Mouse (Mus musculus): ENCODE results near the gene Brdt. TPM values are rescaled to one million over a fixed set of nuclear protein-coding genes. Genes with fewer than 3 reads are reported as not detected.

The Brdt gene
- total RNA-seq (2022): 10 to 100 TPM; 13.5 to 20.4 (median 15.7) TPM

DNA sequence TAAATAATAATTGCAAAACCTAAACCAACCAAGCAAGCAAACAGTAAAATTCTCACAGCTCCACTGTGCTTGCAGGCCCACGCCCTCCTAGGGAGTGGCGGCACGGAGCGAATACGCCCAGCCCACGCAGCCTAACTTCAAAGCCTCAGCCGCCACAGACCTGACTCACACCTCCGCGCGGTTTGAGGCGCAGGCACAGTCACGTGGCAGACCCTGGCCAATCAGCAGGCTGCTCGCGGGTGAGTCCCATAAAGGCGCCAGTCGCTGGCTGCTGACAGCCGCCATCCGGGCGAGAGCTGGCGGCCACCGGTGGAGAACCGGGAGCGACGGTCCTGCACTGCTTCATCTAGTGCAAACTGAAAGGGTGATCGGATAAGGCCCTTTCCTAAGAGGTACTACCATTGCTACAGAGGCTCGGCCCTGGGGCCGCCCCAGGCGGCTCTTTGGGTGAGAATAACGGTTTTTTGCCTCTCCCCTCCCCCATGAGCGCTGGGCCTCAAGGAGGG lies at the start of gene Brdt:
Gene Brdt, plus strand, starts transcription at position 244 of the 506 bp plus-strand sequence.
- no peak for DNase-seq (ENCODE audit: low spot score in 2 of 2)

DNA sequence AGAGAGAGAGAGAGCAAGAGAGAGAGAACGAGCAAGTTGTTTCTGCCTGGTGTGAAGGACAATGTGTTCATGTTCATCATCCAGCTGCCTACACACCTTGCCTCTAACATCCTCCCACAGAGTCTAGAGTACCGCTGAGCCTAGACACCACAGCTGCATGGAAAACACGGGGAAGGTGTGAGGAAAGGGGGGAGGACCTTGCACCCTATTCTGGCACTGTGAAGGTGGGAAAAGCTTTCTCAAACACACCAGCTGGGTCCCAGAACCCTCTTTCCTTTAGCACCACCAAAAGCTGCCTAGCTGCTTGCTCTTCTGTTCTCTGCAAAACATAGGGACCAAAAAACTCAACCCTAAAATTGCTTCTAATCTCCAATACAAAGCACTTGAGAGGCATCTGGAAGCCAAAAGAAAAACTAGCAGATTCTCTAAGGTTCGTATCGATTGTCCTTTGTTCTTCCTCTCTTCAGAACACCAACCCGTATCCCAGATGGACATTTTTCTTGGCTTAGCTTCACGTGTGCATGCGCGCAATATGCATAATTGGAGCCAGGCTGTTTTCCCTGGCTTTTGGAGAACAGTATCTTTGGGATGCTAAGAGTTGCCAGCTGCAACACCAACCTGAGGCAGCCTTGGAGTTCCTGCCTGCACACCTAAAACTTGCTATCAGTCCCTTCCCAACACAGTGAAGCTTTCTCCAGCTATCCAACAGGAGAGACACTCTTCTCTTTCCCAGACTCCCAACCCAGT lies 48.2 kb upstream of the Brdt start:
- DNase-seq (ENCODE audit: low spot score in 2 of 2): peak in 1 of 2 experiments; percentile 45

GRCm38 (mm10) chr5:107283935-107284524 lies 46.9 kb upstream of the Brdt start:
- no peak for DNase-seq (ENCODE audit: low spot score in 2 of 2)

- no peak for DNase-seq (ENCODE audit: low spot score in 2 of 2)
These were observed 45.4 kb upstream of the Brdt start for GRCm38 (mm10) chr5:107285563-107285962.

GRCm38 (mm10) chr5:107287254-107287907 lies 43.6 kb upstream of the Brdt start:
- no peak for DNase-seq (ENCODE audit: low spot score in 2 of 2)

GRCm38 (mm10) chr5:107287908-107288267 lies 43.1 kb upstream of the Brdt start:
- DNase-seq (ENCODE audit: low spot score in 2 of 2): no peak

DNA sequence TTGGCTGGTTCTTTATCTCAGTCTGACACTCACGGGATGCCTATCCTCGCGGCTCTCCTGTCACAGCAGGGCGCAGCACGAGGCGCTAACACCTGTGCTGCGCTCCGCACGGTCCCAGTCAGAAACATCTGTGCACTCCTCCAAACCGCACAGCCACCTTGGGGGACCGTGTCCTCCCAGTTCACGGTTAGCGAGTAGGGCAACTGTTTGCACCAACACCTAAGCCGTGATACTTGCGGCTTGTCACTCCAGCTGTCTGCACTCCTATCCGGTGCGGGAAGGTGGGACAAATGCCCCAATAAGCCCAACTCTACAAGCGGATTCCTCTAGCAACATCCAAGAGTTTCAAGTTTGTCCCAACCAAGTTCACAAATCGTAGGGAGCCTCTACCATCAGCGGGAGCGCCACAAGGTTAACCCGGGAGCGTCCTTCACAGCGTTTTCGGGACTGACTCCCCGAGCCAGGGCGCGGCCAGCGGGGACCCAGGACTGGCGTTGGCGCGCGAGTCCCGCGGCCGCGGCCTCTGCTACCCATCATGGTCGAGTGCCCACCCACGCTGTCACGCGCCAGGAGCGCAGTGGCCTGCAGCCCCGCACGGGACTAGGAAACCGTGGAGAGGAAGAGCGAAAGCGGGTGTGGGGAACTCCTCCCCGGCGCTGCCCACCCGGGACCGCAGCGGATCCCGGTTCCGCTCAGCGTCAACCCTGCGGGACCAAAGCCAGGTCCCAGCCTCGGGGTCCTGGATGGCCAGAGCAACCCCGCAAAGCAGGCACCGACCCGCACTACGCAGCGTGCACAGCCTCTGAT lies 42.3 kb upstream of the Brdt start:
- no peak for DNase-seq (ENCODE audit: low spot score in 2 of 2)

GRCm38 (mm10) chr5:107289234-107289764 lies 41.7 kb upstream of the Brdt start, which contains the start of gene Tgfbr3:
Gene Tgfbr3, minus strand, starts transcription at chr5:107289629.
- DNase-seq (ENCODE audit: low spot score in 2 of 2): peak; percentile 60 to 71

- no peak for DNase-seq (ENCODE audit: low spot score in 2 of 2)
These were observed 41.0 kb upstream of the Brdt start for GRCm38 (mm10) chr5:107289986-107290385.

- DNase-seq (ENCODE audit: low spot score in 2 of 2): no peak
These were observed 36.9 kb upstream of the Brdt start for GRCm38 (mm10) chr5:107294041-107294440.

- no peak for DNase-seq (ENCODE audit: low spot score in 2 of 2)
These were observed 35.7 kb upstream of the Brdt start for GRCm38 (mm10) chr5:107295061-107295816.

DNA sequence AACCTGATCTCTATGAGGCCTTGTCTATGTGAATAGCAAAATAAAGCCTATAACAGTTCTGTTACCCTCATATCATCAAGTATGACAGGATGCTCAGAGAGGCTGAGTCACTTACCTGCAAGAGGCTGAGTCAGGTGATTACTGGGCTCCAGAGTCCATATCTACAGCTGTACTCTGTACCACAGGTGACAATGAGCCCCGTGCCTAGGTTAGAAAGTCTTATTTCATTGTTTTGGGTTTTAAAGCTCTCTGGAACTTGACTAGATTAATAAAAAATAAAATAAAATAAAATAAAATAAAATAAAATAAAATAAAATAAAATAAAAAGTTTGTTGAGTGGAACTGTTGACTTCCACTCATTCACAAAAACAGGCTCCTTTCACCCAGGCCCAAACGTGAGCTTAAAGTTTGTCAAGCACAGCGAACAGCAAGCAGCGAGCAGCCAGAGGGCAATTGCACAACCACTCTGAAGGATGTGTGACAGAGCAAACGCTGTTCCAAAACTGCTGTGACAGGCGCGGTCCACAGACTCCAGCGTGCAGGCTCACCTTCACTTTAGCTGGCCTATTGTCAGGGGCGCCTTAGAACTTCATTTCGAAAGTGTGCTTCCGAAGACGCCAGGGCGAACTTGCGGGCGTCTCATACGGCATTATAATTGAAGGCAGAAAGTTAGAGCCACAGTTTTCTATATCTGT lies 35.0 kb upstream of the Brdt start:
- DNase-seq (ENCODE audit: low spot score in 2 of 2): no peak

- DNase-seq (ENCODE audit: low spot score in 2 of 2): no peak
These were observed 34.2 kb upstream of the Brdt start for GRCm38 (mm10) chr5:107296512-107297322.

DNA sequence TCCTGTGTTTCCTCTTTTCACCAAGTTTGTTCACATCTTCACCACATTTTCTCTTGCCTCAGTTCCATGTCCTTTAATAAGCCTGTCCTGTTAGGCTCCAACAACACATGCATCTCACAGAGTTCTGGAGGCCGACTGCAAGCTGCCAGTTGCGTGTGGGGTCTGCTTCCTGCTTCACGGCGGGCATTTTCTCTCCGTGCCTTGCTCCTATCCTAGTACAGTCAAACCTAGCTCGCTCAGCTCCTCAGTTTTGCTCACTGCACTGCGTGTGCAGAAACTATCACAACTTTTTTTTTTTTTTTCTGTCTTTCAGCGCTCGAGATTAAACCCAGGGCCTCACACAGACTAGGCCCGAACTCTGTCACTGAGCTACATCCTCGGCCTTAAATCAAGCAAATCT lies 32.1 kb upstream of the Brdt start:
- DNase-seq (ENCODE audit: low spot score in 2 of 2): no peak

- DNase-seq (ENCODE audit: low spot score in 2 of 2): no peak
These were observed 27.6 kb upstream of the Brdt start for GRCm38 (mm10) chr5:107303350-107303861.

- DNase-seq (ENCODE audit: low spot score in 2 of 2): no peak
These were observed 26.7 kb upstream of the Brdt start for GRCm38 (mm10) chr5:107304117-107304825.

- no peak for DNase-seq (ENCODE audit: low spot score in 2 of 2)
These were observed 23.5 kb upstream of the Brdt start for GRCm38 (mm10) chr5:107307432-107307831.

DNA sequence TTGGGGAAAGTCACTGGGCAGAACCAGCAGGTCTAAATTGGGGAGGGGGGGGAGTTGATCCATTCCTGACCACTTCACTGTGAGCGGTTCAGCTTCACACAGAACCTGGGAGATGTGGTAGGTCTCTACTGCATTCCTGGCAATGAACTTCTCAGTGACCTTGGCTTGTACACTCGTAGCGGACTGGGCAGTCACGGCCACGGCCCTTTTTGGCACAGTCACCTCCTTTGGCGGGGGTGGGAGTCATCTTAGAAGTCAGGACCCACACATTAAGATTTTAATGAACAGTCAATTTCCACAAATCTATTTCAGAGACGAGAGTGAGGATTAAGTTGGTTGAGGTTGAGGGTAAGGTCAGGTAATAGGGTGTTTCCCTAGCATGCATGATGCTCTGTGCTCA lies 13.8 kb upstream of the Brdt start:
- DNase-seq (ENCODE audit: low spot score in 2 of 2): no peak
